Mouse (Mus musculus) liver, embryonic 12.5 days (tissue): ENCODE measurements around the gene Nek1. TPM values are rescaled to one million over a fixed set of nuclear protein-coding genes. Genes with fewer than 3 reads are reported as not detected.

Experiments used
- ATAC-seq: fragments of 200-750 bp; cut with Nextera tagmentation; 2 replicates; pipeline ENCODE4 v1.8.0; 2017; ENCODE audit warnings: moderate number of reproducible peaks, mild to moderate bottlenecking, moderate library complexity
- H3K27ac ChIP-seq: fragments of 300-500 bp; sonication (generic); 2 replicates; pipeline ENCODE4 v1.5.1; 2016; ENCODE audit warnings: mild to moderate bottlenecking
- H3K27me3 ChIP-seq: fragments of 300-500 bp; sonication (generic); replicated peaks from 2 replicates; pipeline ENCODE4 v1.6.1; 2016; ENCODE audit warnings: mild to moderate bottlenecking, moderate library complexity
- H3K36me3 ChIP-seq: fragments of 300-500 bp; sonication (generic); 2 replicates; pipeline ENCODE4 v1.6.1; 2016; ENCODE audit warnings: mild to moderate bottlenecking, moderate library complexity
- H3K4me1 ChIP-seq: fragments of 300-500 bp; sonication (generic); 2 replicates; pipeline ENCODE4 v1.6.1; 2016
- H3K4me2 ChIP-seq: fragments of 300-500 bp; sonication (generic); 2 replicates; pipeline ENCODE4 v1.6.1; 2016; ENCODE audit warnings: mild to moderate bottlenecking, moderate library complexity
- H3K4me3 ChIP-seq: fragments of 300-500 bp; sonication (generic); 2 replicates; pipeline ENCODE4 v1.5.1; 2016; ENCODE audit warnings: mild to moderate bottlenecking, moderate library complexity
- H3K9ac ChIP-seq: fragments of 300-500 bp; sonication (generic); 2 replicates; pipeline ENCODE4 v1.6.1; 2016; ENCODE audit warnings: mild to moderate bottlenecking, moderate library complexity
- H3K9me3 ChIP-seq: fragments of 300-500 bp; sonication (generic); replicated peaks from 2 replicates; pipeline ENCODE4 v1.6.1; 2016; ENCODE audit warnings: mild to moderate bottlenecking, moderate library complexity
- WGBS: fragments of 180-500 bp; shearing (Covaris S2); methylation state at CpG from one replicate; pipeline ENCODE4 v1.1.7; 2016; ENCODE audit not compliant: insufficient replicate concordance; 5-methylcytosine and 5-hydroxymethylcytosine counted together
- polyA plus RNA-seq: library from polyadenylated mRNA; unstranded; fragments of >200 nt; fragmentation: Nextera tagmentation; extraction: Ambion mirVana; gene quantifications from 2 replicates; pipeline ENCODE4 v1.2.1, GENCODE M21; 2016

The Nek1 gene
- polyA plus RNA-seq, 1 experiment from 2014 or later: 10.1 TPM

DNA sequence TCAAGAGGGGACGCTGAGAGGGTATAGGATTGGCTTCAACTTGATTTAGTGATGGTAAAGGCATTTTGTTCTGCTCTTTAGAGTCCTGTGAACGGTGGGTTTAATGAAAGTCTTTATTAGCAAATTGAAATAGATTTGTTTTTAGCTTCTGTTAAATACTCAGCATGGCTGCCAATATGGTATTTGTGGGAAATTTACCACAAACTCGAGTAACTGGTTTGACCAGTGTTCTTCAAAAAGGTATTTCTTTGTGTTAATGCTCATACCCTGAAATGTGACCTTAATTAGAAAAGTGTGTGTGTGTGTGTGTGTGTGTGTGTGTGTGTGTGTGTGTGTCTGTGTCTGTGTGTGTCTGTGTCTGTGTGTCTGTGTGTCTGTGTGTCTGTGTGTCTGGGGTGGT is 178.6 kb downstream of the Nek1 start:
- H3K9ac ChIP-seq: no peak overlapping the region
- H3K4me1 ChIP-seq: no peaks in the 10 kb centered on the region
- H3K27me3 ChIP-seq: no peaks in the 10 kb centered on the region
- ATAC-seq: no peak
- H3K4me2 ChIP-seq: no peak overlapping the region
- no peak overlapping the region for H3K27ac ChIP-seq
- no peaks in the 10 kb centered on the region for H3K36me3 ChIP-seq
- WGBS: 60% methylated on average over 3 of the region's 3 CpGs
- no peak overlapping the region for H3K4me3 ChIP-seq
- no peaks in the 10 kb centered on the region for H3K9me3 ChIP-seq

DNA sequence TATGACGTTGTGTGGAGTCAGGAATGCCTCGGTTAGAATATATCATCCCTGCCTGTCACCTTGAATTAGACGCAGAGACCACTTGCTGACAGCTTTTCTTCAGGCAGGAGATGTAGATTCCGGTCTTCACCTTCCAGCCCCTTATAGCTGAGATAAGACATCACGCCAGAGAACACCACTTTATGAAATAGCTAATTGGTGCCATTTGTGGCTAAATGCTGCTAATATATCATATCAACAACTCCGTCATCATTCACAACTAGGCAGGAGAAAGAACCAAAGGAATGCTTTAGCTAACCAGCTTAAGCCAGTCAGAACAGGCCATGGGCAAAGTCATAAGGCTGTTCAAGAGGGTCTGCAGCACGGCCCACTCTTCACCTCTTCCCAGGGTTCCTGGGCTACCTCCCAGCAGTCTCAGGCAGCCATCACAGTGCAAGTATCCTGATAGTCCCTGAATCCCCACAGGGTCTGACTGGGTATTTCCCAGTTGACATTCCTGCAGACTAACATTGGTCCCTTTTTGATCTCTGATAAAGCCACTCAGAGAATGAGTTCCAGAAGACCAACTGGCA is 181.0 kb downstream of the Nek1 start:
- Histone ChIP-seq H3K27ac (no peak overlapping the region), H3K36me3 (no peaks in the 10 kb centered on the region), H3K9ac (no peak overlapping the region), H3K27me3 (no peaks in the 10 kb centered on the region), H3K4me2 (no peak overlapping the region), H3K4me3 (no peak overlapping the region), H3K9me3 (no peaks in the 10 kb centered on the region), H3K4me1 (no peaks in the 10 kb centered on the region)
- ATAC-seq: no peak
- 62% methylated on average over 7 of the region's 7 CpGs for WGBS

DNA sequence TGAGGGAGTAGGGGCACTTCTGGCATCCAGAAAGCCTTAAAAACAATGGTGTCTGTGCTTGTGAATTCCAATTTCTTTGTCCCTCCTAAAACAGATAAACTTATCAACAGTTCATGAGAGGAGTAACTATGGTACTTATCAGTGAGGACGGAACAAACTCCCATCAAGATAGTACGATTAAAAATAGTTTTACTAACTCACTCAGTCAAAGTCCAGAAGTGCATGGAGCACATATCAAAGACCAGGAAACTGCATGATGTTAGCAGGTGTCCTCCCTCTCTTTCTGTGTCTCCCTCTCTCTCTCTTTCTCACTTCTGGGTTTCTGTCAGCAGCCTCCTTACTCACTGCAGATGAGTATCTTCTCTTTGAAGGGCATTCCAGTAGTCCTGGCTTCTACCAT is 182.9 kb downstream of the Nek1 start:
- no peak overlapping the region for H3K4me2 ChIP-seq
- no peaks in the 10 kb centered on the region for H3K36me3 ChIP-seq
- H3K27ac ChIP-seq: no peak overlapping the region
- no peaks in the 10 kb centered on the region for H3K27me3 ChIP-seq
- no peaks in the 10 kb centered on the region for H3K9me3 ChIP-seq
- H3K9ac ChIP-seq: no peak overlapping the region
- no peaks in the 10 kb centered on the region for H3K4me1 ChIP-seq
- 51% methylated on average over 2 of the region's 2 CpGs for WGBS
- no peak for ATAC-seq
- no peak overlapping the region for H3K4me3 ChIP-seq

DNA sequence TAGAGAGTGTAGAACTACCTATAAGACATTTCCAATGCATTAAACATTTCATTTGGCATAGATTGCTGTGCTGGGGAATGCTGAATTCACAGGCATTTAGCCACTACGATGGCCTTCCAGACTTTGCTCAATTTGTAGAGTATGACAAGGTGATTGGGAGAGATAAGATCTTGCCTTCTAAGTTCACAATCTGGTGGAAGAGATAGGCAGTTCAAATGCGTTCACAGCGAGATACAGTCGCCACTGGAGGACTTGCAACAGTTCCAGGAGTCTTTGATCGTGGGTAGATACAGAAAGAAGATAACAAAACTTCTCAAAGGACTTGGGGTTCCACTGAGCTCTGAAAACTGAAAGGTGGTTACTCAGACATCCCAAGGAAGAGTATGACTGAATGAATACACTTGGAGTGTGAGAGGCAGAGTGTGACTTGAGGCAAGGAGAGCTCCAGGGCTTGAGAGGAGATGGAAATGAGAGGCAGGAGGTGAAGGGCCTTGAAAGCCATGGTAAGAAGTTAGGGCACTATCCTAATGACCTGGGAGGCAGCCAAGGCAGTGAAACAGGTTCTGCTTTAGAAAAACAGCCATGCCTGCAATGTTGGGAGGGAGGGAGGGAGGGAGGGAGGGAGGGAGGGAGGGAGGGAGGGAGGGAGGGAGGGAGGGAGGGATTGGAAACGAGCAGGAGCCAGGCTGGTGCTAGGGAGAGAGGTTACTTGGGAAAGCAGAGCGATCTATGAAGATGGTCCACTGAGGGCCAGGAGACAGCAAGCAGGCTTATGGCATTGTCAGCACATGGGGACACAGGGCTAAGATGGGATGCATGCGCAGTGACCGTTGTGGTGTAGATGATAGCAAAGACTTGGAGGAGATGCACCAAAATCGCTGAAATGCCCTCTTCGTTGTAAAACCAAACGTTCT is 184.9 kb downstream of the Nek1 start:
- 46% methylated on average over 12 of the region's 12 CpGs for WGBS
- H3K9me3 ChIP-seq: no peaks in the 10 kb centered on the region
- H3K4me1 ChIP-seq: no peaks in the 10 kb centered on the region
- H3K4me2 ChIP-seq: no peak overlapping the region
- H3K4me3 ChIP-seq: no peak overlapping the region
- no peaks in the 10 kb centered on the region for H3K27me3 ChIP-seq
- no peak overlapping the region for H3K9ac ChIP-seq
- ATAC-seq: no peak
- H3K27ac ChIP-seq: no peak overlapping the region
- H3K36me3 ChIP-seq: no peaks in the 10 kb centered on the region

DNA sequence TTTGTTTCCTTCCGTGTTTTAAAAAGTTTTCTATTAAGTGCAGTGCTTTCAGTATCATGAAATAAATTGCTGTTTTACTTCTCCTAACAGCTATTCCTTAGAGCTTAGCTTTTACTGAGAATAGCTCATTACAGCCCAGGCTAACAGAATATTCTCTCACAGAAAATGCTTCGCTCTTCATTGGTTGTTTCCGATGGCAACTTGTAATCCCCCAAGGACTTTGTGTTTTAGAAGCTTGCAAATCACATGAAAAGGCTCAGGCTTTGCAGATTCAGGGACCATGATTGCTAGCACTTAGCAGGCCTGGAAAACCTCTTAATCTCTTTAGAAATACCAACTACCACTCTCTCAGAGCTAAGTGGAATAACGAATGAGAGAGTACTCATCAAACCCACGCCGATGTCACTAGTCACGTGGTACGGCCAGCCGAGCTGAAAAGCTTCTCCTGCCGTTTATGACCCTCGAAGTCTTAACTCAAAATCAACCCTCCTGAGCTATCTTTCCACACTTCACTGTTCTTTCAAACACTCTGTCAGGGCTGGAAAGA is 185.7 kb downstream of the Nek1 start:
- Histone ChIP-seq H3K4me2 (no peak overlapping the region), H3K4me3 (no peak overlapping the region), H3K4me1 (no peaks in the 10 kb centered on the region), H3K36me3 (no peaks in the 10 kb centered on the region), H3K9me3 (no peaks in the 10 kb centered on the region), H3K27ac (no peak overlapping the region), H3K27me3 (no peaks in the 10 kb centered on the region), H3K9ac (no peak overlapping the region)
- ATAC-seq: no peak
- WGBS: 73% methylated on average over 11 of the region's 11 CpGs

Other genes starting within 250 kb of the Nek1 start
- gene Hpf1, start 102.8 kb upstream of the Nek1 start, polyA plus RNA-seq: 110 and 120 TPM in 2 replicates
- gene Clcn3, start 9.9 kb upstream of the Nek1 start, polyA plus RNA-seq: 43.8 and 44.9 TPM in 2 replicates
- 2.8 and 3.2 TPM in 2 replicates for gene Sh3rf1, start 230.7 kb downstream of the Nek1 start, polyA plus RNA-seq